Mouse (Mus musculus): ENCODE measurements around the gene Eif4g3. TPM values are rescaled to one million over a fixed set of nuclear protein-coding genes. Genes with fewer than 3 reads are reported as not detected.

The Eif4g3 gene
- polyA plus RNA-seq, 1 experiment from 2014 or later, result 97.4 TPM

DNA sequence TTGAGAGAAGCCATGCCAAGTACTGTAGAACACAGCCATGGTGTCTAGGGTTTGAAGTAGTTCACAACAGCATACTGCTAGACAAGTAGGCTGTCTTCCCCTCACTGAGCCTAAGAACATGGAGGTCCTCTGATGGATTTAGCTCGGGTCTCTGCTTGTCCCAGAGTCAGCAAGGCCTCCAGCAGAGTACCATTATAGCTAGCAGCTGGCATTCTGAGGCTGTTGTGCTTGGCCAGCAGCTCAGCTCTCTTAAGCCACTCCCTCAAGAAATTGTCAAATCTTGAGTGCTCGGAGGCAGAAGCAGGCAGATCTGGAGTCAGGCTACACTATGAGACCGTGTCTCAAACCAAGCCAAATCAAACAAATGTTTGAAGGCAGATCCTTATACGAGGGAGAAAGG is 5.4 kb downstream of the Eif4g3 start:
- H3K36me3 ChIP-seq (ENCODE audit: inconsistent target), result peaks cover 42% of the 10 kb centered on the region
- no peak overlapping the region for H3K27ac ChIP-seq
- no peak overlapping the region for H3K4me3 ChIP-seq (ENCODE audit: inconsistent target)
- 100% methylated on average over 4 of the region's 4 CpGs for WGBS (ENCODE audit: missing documents)
- H3K79me2 ChIP-seq (ENCODE audit: inconsistent target), result peaks cover 86% of the 10 kb centered on the region

DNA sequence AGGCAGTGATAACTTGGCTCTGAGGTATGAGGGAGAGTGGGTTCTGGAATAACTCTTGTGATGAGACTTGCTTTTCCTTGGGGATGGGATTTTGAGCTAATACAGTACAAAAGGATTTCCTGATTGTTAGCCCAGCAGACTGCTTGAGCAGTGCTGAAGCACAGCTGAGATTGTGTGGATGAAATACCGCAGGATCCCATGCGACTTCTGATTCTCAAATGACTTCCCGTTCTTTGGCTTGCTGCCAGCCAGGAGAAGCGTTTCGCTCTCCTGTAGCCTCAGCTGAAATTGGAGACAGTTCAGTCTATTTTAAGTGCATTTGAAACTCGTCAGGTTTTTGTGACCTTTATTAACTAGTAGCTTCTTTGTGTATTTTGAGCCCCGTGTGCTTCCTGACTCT is 7.9 kb downstream of the Eif4g3 start:
- Histone ChIP-seq H3K79me2 (ENCODE audit: inconsistent target) (peaks cover 100% of the 10 kb centered on the region), H3K36me3 (ENCODE audit: inconsistent target) (peaks cover 63% of the 10 kb centered on the region), H3K27ac (no peak overlapping the region), H3K4me3 (ENCODE audit: inconsistent target) (no peak overlapping the region)
- WGBS (ENCODE audit: missing documents), result 72% methylated on average over 7 of the region's 7 CpGs

DNA sequence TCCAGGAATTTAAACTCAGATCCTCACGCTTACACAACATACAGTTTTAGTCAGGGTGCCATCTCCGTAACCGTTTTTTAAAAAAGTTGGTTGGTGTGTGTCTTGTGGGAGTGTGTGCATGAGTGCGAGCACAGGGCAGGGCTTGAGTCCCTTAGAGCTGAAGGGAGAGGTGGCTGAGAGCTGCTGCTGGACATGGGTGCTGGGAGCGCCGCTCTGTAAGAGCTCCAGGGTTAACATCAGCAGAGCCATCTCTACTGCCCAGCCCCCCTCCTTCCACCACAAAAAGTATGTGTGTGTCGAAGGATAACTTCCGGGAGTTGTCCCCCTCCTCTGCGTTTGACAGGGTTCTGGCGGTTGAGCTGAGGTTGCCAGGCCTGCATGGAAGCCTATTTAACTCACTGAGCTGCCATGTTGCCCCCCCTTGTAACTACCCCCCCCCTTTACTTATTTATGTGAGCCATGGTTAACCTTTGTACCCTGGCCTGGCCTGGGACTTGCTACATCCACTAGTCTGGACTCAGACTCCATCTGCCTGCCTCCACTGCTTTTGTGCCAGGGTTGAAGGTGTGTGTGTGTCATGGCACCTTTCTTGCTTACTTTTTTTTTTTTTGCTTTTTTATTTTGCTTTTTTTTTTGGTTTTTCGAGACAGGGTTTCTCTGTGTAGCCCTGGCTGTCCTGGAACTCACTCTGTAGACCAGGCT is 11.2 kb downstream of the Eif4g3 start:
- WGBS (ENCODE audit: missing documents), result 95% methylated on average over 9 of the region's 11 CpGs
- Histone ChIP-seq H3K4me3 (ENCODE audit: inconsistent target) (no peak overlapping the region), H3K79me2 (ENCODE audit: inconsistent target) (peaks cover 96% of the 10 kb centered on the region), H3K36me3 (ENCODE audit: inconsistent target) (peaks cover 56% of the 10 kb centered on the region), H3K27ac (no peak overlapping the region)

DNA sequence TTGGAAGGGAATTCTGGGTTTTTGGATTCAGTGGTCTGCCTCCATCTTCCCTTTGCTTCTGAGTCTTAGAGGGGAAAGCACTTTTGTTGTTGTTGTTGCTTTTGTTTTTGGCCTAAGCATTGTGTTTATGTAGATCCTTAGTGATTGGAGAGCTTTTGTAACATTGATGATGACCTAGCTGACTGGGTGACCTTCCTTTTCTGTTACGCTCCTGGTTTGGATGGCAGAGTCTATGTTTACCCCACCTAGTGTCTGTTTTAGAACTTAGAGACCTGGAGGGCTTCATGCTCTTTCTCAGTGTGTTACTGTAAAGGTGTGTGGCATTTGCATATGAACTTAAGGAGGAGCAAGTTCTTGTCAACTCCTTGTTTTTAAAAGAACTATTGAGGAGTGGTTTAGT is 13.0 kb downstream of the Eif4g3 start:
- 100% methylated on average over 1 of the region's 1 CpGs for WGBS (ENCODE audit: missing documents)
- Histone ChIP-seq H3K79me2 (ENCODE audit: inconsistent target) (peaks cover 96% of the 10 kb centered on the region), H3K4me3 (ENCODE audit: inconsistent target) (no peak overlapping the region), H3K36me3 (ENCODE audit: inconsistent target) (peaks cover 51% of the 10 kb centered on the region), H3K27ac (no peak overlapping the region)

DNA sequence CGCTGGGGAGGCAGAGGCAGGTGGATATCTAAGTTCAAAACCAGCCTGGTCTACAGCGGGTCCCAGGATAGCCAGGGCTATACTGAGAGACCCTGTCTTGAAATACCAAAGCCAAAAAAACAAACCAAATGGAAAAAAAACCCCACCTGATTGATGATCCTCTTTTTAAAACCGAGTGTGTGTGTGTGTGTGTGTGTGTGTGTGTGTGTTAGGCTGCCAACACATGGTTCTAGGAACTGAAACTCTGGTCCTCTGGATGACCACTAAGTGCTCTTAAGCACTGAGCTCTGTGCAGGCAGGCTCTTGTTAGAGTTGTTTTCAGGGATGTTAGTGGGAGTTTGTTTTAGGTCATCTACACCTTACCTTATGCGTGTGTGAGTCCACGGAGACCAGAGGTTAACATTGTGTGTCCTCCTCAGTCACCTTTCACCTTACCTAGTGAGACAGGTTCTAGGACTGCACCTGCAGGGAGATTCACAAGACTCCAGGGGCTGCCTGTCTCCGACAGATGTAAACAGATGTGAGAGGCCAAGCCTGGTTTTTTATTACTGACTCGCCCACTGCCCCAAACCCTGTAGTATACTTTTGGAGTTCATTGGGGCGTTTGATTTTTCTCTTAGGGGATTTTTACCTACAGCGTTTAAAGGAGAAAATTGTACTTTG is 14.3 kb downstream of the Eif4g3 start:
- Histone ChIP-seq H3K27ac (no peak overlapping the region), H3K79me2 (ENCODE audit: inconsistent target) (peaks cover 96% of the 10 kb centered on the region), H3K36me3 (ENCODE audit: inconsistent target) (peaks cover 51% of the 10 kb centered on the region), H3K4me3 (ENCODE audit: inconsistent target) (no peak overlapping the region)
- WGBS (ENCODE audit: missing documents), result 82% methylated on average over 9 of the region's 9 CpGs

DNA sequence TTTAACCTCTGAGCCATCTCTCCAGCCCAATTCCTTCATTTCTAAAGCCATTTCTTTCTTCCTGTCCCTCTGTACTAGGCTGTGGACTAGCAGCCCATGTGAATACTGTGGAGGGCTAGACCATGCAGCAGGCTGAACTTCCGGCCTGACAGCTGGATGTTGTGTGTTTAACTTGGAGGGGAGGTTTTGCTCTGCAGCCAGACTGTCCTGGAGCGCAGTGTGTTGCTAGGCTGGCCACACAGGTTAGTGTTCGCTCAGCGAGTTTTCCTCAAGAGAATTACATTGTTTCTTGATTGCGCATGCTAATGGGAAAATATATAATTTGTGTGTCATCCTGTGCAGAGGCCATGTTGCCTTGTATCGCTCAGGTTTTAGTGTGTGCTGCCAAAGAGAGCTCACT is 15.8 kb downstream of the Eif4g3 start:
- WGBS (ENCODE audit: missing documents), result 100% methylated on average over 6 of the region's 6 CpGs
- Histone ChIP-seq H3K36me3 (ENCODE audit: inconsistent target) (peaks cover 41% of the 10 kb centered on the region), H3K4me3 (ENCODE audit: inconsistent target) (no peak overlapping the region), H3K79me2 (ENCODE audit: inconsistent target) (peaks cover 96% of the 10 kb centered on the region), H3K27ac (no peak overlapping the region)

DNA sequence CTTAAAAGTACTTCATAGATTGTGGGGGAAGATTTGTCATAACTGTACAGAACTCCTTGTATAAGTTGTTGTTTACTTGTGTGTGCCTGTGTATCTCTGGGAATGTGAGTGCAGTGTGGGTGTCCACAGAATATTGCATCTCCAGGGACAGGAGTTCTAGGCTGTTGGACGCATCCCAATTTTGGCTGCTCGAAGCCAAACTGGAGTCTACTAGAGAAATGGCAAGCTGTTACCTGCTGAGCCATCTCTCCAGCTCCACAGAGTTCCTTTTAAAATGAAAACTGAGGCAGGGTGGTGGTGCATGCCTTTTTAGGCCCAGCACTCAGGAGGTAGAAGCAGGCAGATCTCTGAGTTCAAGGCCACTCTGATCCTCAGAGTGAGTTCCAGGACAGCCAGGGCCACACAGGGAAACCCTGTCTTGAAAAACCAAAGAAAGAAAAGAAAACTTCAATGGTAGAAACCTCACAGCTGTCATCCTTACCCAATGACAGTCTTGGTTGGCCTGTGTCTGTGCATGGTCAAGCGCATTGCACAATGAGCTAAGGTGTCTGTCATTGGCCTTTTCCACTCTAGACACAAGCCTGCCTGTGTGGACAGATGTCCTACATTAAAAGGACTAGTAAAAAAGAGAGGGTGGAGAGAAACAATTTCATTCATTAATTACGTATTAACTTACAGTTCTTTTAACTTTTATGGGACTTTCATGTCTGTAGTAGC is 17.1 kb downstream of the Eif4g3 start:
- Histone ChIP-seq H3K36me3 (ENCODE audit: inconsistent target) (peaks cover 34% of the 10 kb centered on the region; the same call in 1 of the 2 replicates), H3K27ac (no peak overlapping the region), H3K4me3 (ENCODE audit: inconsistent target) (no peak overlapping the region), H3K79me2 (ENCODE audit: inconsistent target) (peaks cover 90% of the 10 kb centered on the region)
- 96% methylated on average over 4 of the region's 4 CpGs for WGBS (ENCODE audit: missing documents)

DNA sequence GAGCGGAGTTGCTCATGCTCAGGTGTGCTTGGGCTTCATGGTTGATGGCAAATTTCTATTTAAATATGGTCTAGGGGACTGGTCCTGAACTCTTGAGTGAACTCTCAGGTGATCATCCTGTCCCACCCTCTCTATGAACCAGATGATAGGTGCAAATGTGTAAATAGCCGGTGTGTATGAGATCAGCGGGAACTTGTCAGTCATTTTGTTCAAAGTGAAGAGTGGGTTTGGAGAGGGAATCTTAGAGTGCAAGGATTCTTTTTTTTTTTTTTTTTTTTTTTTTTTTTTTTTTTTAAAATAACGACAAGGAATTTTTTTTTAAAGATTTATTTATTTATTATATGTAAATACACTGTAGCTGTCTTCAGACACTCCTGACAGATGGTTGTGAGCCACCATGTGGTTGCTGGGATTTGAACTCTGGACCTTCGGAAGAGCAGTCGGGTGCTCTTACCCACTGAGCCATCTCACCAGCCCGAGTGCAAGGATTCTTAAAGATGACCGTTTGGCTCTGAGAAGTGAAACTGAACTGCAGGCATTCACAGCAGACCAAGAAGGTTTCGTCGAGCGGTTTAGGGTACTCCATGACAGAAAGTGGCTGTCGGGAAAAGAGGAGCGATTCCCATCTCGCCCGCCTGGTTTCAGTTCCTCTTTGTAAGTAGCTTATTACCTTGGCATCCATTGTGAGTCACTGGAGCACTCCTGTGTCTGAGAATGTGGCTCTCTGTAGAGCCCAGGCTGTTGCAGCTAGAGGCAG is 21.1 kb downstream of the Eif4g3 start:
- Histone ChIP-seq H3K27ac (no peak overlapping the region), H3K36me3 (ENCODE audit: inconsistent target) (peaks cover 45% of the 10 kb centered on the region; the same call in 1 of the 2 replicates), H3K4me3 (ENCODE audit: inconsistent target) (no peak overlapping the region), H3K79me2 (ENCODE audit: inconsistent target) (peaks cover 95% of the 10 kb centered on the region)
- 37% methylated on average over 12 of the region's 15 CpGs for WGBS (ENCODE audit: missing documents)

DNA sequence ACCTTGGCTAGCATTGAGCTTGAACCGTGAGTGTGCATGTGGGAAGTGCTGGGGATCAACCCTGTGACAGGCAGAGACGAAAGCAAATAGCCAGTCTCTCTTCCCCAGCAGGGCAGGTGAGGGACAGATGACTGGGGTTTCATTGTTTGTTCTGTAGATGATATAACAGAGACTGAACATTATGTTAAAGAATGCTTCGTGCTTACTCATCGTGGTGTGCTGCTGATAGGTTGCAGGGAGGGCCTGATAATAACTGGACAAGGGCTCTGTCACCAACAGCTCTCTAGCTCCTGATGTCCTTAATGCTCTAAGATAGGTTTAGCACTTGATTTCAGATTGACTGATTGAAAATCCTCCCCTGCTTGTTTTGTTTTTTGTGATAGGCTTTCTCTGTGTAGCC is 23.1 kb downstream of the Eif4g3 start:
- Histone ChIP-seq H3K4me3 (ENCODE audit: inconsistent target) (no peak overlapping the region), H3K79me2 (ENCODE audit: inconsistent target) (peaks cover 93% of the 10 kb centered on the region), H3K27ac (no peak overlapping the region), H3K36me3 (ENCODE audit: inconsistent target) (peaks cover 43% of the 10 kb centered on the region)
- 88% methylated on average over 4 of the region's 4 CpGs for WGBS (ENCODE audit: missing documents)

DNA sequence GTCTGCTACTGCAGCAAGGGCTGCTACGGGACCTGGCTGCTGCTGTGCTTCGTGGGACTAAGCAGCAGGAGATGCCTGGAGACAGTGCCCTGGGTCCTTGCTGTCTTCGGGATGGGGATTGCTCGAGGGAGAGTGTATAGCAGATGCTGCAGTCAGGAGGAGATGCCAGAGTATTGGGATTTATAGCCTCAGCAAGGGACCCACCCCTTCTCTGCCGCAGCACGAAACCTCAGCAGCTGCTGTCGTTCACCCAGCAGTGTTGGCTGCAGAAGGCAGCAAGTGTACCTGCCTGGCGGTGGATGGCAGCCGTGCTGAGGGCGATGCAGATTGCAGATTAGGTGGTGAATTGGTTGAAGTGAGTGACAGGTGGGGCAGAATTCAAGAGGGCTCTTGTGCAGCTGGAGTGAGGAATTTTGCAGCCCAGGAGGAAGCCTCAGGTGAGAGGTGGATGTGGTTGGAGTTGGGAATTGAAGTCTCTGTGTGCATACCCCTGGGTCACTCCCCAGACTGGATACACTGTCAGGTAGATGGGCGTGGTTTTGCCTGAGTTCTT is 24.3 kb downstream of the Eif4g3 start:
- H3K4me3 ChIP-seq (ENCODE audit: inconsistent target), result no peak overlapping the region

DNA sequence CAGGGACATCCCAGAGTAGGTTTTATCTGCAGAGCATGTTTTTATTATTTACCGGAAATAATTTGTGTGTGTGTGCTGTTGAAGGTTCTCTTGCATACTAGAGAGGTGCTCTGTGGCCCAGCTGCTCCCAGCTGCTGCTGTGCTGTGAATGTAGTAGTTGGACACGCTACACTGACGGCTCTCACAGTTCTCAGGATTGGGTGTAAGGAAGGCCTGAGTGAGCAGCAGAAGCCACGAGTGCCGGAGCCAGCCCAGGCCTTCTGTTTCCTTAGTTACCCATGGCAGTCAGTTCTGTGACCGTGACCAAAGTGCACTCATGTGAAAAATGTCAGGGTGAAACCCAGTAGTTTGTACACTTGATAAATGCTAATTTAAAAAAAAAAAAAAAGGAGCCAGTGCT is 25.2 kb downstream of the Eif4g3 start:
- H3K36me3 ChIP-seq (ENCODE audit: inconsistent target), result peaks cover 34% of the 10 kb centered on the region
- 90% methylated on average over 5 of the region's 6 CpGs for WGBS (ENCODE audit: missing documents)
- no peak overlapping the region for H3K4me3 ChIP-seq (ENCODE audit: inconsistent target)
- no peak overlapping the region for H3K27ac ChIP-seq
- peaks cover 93% of the 10 kb centered on the region for H3K79me2 ChIP-seq (ENCODE audit: inconsistent target)

More for the DNA sequence above, 24.3 kb downstream of the Eif4g3 start:
- Histone ChIP-seq H3K79me2 (ENCODE audit: inconsistent target) (peaks cover 93% of the 10 kb centered on the region), H3K36me3 (ENCODE audit: inconsistent target) (peaks cover 36% of the 10 kb centered on the region), H3K27ac (no peak overlapping the region)
- WGBS (ENCODE audit: missing documents), result over 99% methylated on average over 10 of the region's 11 CpGs

DNA sequence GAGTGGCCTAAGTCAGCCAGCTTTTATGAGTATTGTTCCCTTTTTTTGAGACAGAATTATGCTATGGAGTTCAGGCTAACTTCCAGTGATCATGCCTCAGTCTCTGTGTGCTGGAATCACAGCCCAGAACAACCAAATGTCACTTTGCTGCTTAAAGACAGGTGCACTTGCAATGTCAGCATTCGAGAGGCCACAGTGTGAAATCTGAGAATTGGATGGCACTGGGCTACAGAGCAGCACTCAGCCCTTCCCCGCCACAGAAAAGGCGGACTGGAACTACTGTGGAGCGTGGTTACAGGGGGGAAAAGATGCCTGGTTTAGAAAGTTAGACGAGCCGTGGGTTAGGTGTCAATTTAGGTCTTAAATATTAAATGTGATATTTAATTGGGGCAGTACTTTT is 27.4 kb downstream of the Eif4g3 start:
- 91% methylated on average over 6 of the region's 6 CpGs for WGBS (ENCODE audit: missing documents)
- peaks cover 32% of the 10 kb centered on the region for H3K36me3 ChIP-seq (ENCODE audit: inconsistent target)
- H3K4me3 ChIP-seq (ENCODE audit: inconsistent target), result no peak overlapping the region

DNA sequence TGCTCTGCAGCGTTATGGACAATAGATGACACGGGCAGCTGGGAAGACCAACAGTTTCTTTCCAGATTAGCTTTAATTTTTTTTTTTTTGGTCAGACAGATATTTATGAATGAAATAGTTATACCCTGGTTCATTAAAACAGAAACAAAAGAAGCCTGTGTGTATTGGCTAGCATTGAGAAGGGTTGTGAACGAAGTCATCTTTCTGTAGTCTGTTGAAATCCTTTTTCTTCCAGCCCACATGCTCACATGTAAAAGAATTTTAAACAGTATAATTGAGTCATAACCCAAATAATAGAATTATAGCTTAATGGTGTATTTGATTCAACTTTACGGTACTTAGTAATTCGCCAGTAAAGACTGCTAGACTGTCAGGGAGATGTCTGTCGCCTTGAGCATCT is 28.8 kb downstream of the Eif4g3 start:
- Histone ChIP-seq H3K4me3 (ENCODE audit: inconsistent target) (no peak overlapping the region), H3K27ac (no peak overlapping the region), H3K36me3 (ENCODE audit: inconsistent target) (peaks cover 29% of the 10 kb centered on the region), H3K79me2 (ENCODE audit: inconsistent target) (peaks cover 96% of the 10 kb centered on the region)
- 87% methylated on average over 6 of the region's 6 CpGs for WGBS (ENCODE audit: missing documents)

More for the DNA sequence above, 27.4 kb downstream of the Eif4g3 start:
- Histone ChIP-seq H3K79me2 (ENCODE audit: inconsistent target) (peaks cover 96% of the 10 kb centered on the region), H3K27ac (no peak overlapping the region)

DNA sequence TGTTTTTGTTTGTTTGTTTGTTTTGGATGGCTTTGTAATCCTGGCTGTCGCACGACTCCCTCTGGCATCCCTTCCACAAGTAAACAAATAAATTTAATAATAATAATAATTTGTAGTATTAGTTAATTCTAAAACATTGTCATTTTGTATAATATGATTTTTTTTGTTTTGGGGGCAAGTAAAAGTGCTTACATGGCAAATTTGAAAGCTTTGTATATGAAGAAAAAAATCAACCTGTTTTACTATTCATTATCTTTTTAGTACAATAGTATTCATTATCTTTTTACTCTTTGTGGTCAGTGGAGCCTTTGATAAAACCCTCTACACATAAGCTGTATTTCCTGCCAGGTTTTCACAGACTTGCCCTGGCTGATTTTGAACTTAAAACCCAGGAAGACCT is 29.9 kb downstream of the Eif4g3 start:
- Histone ChIP-seq H3K79me2 (ENCODE audit: inconsistent target) (peaks cover 96% of the 10 kb centered on the region), H3K27ac (no peak overlapping the region), H3K36me3 (ENCODE audit: inconsistent target) (peaks cover 28% of the 10 kb centered on the region), H3K4me3 (ENCODE audit: inconsistent target) (no peak overlapping the region)
- WGBS (ENCODE audit: missing documents), result no CpG with 5 or more reads among the region's 2 CpGs

Measured in macrophage (primary cell).